Mouse (Mus musculus) embryo, embryonic 11.5 days (tissue): ENCODE measurements around the gene Kif18a.

Experiments
- DNase-seq: peaks from one replicate; pipeline ENCODE4 v3.0.0-alpha.2; 2012; ENCODE audit warnings: low read depth, low spot score

Kif18a gene

DNA sequence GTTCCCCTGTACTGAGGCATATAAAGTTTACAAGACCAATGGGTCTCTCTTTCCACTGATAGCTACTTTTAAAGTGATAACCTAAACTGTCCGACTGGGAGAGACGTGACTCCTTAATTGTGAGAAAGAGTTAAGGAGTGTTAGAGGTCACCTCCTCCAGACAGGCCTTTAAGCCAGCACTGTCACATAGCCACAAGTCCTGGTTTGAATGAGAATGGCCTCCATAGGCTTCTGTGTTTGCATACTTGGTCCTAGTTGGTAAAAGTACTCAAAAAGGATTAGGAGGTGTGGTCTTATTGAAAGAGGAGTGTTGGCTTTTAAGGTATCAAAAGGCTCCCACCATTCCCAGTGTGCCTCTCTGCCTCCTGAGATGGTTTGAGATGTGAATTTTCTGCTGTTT is 94.3 kb downstream of the Kif18a start:
- DNase-seq = no peak

DNA sequence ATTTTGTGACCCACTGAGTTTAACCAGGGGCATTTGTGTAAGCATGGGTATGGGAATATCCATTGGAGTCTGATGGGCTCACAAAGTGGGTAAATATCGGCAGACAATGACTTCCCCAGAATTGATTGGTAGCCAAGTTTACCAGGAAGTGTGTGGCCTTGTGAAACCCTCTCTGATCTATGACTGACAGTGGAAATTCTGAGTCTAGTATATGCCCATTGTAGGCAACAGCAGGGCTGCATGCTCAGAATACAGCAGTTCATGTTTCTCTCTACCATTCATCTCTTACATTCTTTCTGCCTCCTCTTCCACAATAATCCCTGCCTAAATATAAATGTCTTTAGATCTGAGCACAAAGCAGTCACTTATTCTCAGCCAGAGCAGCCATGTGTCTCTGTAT is 103.5 kb downstream of the Kif18a start:
- DNase-seq = no peak

DNA sequence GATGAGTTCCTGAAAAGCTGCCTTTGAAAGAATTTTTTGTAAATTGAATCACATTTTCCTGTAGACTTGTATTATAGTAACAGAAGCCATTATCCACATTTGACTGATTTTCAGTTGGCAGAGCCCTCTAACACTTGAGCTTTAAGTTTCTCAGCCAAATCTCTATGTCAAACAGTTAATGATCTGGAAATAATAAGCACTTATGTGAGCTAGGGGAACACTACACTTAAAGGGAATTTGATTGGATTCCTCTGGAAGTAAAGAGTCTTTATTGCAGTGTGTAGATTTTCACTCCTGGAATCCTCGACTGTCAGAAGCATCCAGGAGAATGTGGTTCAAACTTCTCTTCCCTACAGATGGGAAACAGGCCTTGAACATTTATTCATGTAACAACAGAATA is 105.7 kb downstream of the Kif18a start:
- DNase-seq = no peak

DNA sequence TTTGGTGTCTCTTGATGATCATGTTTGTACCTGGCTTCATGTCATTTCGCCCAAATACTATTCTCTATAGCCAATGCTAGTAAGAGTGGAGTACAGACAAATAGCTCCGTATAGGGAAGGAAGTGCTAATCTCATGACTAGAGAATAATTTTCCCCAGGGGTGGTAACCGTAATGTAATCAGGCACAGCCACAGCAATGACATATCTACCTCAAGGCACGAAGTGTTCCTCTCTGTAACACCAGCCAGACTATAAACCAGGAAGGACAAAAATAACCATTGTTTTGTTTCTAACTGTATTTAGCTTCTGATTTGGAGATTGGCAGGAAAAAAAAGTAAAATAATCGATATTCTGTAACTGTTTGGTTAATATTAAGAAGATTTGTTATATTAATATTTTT is 108.2 kb downstream of the Kif18a start:
- DNase-seq = no peak

DNA sequence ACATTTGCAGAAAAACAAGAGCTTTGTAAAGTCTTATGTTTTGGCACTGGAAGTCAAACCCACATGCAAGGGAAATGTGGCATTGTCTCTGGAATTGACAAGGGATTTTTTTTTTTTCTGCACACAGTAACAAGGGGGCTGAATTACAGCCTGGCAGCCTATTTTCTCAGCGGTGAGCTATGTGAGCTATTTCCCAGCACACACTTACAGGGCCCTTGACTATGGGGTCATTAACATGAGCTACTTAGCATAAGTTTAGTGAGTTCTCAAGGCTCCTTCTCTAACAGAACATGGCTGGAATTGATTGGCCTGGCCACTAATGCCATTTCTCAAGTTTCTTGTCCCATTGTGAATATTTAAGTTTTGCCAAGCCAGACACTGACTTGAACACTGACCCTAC is 109.4 kb downstream of the Kif18a start:
- no peak for DNase-seq
